Mouse (Mus musculus): ENCODE results near the gene Pde4d. TPM values are rescaled to one million over a fixed set of nuclear protein-coding genes. Genes with fewer than 3 reads are reported as not detected.

Pde4d gene
- polyA plus RNA-seq, 1 experiment: 15.1 TPM

GRCm38 (mm10) chr13:109844828-109845227 is 1395.1 kb downstream of the Pde4d start:
- Histone ChIP-seq H3K36me3 (ENCODE audit: control insufficient read depth, insufficient read depth) (no peaks in the 10 kb centered on the region), H3ac (ENCODE audit: control insufficient read depth, insufficient read length, low read depth) (no peak overlapping the region), H3K79me2 (ENCODE audit: control insufficient read depth, insufficient read depth) (no peaks in the 10 kb centered on the region), H3K79me3 (ENCODE audit: low read depth) (no peaks in the 10 kb centered on the region), H3K27me3 (ENCODE audit: control insufficient read depth, insufficient read depth, insufficient read length) (no peaks in the 10 kb centered on the region), H3K4me3 (ENCODE audit: insufficient read depth, poor library complexity, severe bottlenecking) (no peak overlapping the region)
- TF ChIP-seq CTCF (IDR thresholded peaks at IDR 0.05; ENCODE audit: control insufficient read depth, insufficient read depth, insufficient read length): no peak
- no peak for TF ChIP-seq MYOD1 (IDR thresholded peaks at IDR 0.05; ENCODE audit: control insufficient read depth, insufficient read length, low read depth)
- no peak for TF ChIP-seq CEBPB (IDR thresholded peaks at IDR 0.05; ENCODE audit: low read depth)
- no peak for TF ChIP-seq MAX (IDR thresholded peaks at IDR 0.05)
- no peak for TF ChIP-seq USF1 (IDR thresholded peaks at IDR 0.05; ENCODE audit: low read depth)
- no peak for TF ChIP-seq FOSL1 (IDR thresholded peaks at IDR 0.05; ENCODE audit: insufficient read depth, low read length, poor library complexity, severe bottlenecking)
- no peak for TF ChIP-seq MYOG (IDR thresholded peaks at IDR 0.05; ENCODE audit: control insufficient read depth, extremely low read depth, insufficient read length)

GRCm38 (mm10) chr13:109863826-109864225 is 1414.1 kb downstream of the Pde4d start:
- Histone ChIP-seq H3K4me3 (ENCODE audit: insufficient read depth, poor library complexity, severe bottlenecking) (no peak overlapping the region), H3K79me3 (ENCODE audit: low read depth) (peaks cover 1% of the 10 kb centered on the region), H3K27me3 (ENCODE audit: control insufficient read depth, insufficient read depth, insufficient read length) (no peaks in the 10 kb centered on the region), H3K36me3 (ENCODE audit: control insufficient read depth, insufficient read depth) (no peaks in the 10 kb centered on the region), H3ac (ENCODE audit: control insufficient read depth, insufficient read length, low read depth) (no peak overlapping the region), H3K79me2 (ENCODE audit: control insufficient read depth, insufficient read depth) (no peaks in the 10 kb centered on the region)
- TF ChIP-seq USF1 (IDR thresholded peaks at IDR 0.05; ENCODE audit: low read depth) (no peak), CEBPB (IDR thresholded peaks at IDR 0.05; ENCODE audit: low read depth) (no peak), CTCF (IDR thresholded peaks at IDR 0.05; ENCODE audit: control insufficient read depth, insufficient read depth, insufficient read length) (no peak), MAX (IDR thresholded peaks at IDR 0.05) (no peak), FOSL1 (IDR thresholded peaks at IDR 0.05; ENCODE audit: insufficient read depth, low read length, poor library complexity, severe bottlenecking) (no peak), MYOD1 (IDR thresholded peaks at IDR 0.05; ENCODE audit: control insufficient read depth, insufficient read length, low read depth) (no peak), MYOG (IDR thresholded peaks at IDR 0.05; ENCODE audit: control insufficient read depth, extremely low read depth, insufficient read length) (no peak)

- Histone ChIP-seq H3K79me3 (ENCODE audit: low read depth) (peaks cover 1% of the 10 kb centered on the region), H3ac (ENCODE audit: control insufficient read depth, insufficient read length, low read depth) (no peak overlapping the region), H3K36me3 (ENCODE audit: control insufficient read depth, insufficient read depth) (no peaks in the 10 kb centered on the region), H3K27me3 (ENCODE audit: control insufficient read depth, insufficient read depth, insufficient read length) (no peaks in the 10 kb centered on the region), H3K79me2 (ENCODE audit: control insufficient read depth, insufficient read depth) (no peaks in the 10 kb centered on the region), H3K4me3 (ENCODE audit: insufficient read depth, poor library complexity, severe bottlenecking) (no peak overlapping the region)
- TF ChIP-seq MYOD1 (IDR thresholded peaks at IDR 0.05; ENCODE audit: control insufficient read depth, insufficient read length, low read depth) (no peak), MAX (IDR thresholded peaks at IDR 0.05) (no peak), FOSL1 (IDR thresholded peaks at IDR 0.05; ENCODE audit: insufficient read depth, low read length, poor library complexity, severe bottlenecking) (no peak), CTCF (IDR thresholded peaks at IDR 0.05; ENCODE audit: control insufficient read depth, insufficient read depth, insufficient read length) (no peak), MYOG (IDR thresholded peaks at IDR 0.05; ENCODE audit: control insufficient read depth, extremely low read depth, insufficient read length) (no peak), CEBPB (IDR thresholded peaks at IDR 0.05; ENCODE audit: low read depth) (no peak), USF1 (IDR thresholded peaks at IDR 0.05; ENCODE audit: low read depth) (no peak)
These were observed 1414.6 kb downstream of the Pde4d start for GRCm38 (mm10) chr13:109864311-109864710.

GRCm38 (mm10) chr13:109880392-109880791 is 1430.6 kb downstream of the Pde4d start:
- Histone ChIP-seq H3K4me3 (ENCODE audit: insufficient read depth, poor library complexity, severe bottlenecking) (no peak overlapping the region), H3K79me2 (ENCODE audit: control insufficient read depth, insufficient read depth) (peaks cover 8% of the 10 kb centered on the region), H3K79me3 (ENCODE audit: low read depth) (no peaks in the 10 kb centered on the region), H3K27me3 (ENCODE audit: control insufficient read depth, insufficient read depth, insufficient read length) (no peaks in the 10 kb centered on the region), H3ac (ENCODE audit: control insufficient read depth, insufficient read length, low read depth) (no peak overlapping the region), H3K36me3 (ENCODE audit: control insufficient read depth, insufficient read depth) (no peaks in the 10 kb centered on the region)
- TF ChIP-seq MYOD1 (IDR thresholded peaks at IDR 0.05; ENCODE audit: control insufficient read depth, insufficient read length, low read depth) (no peak), CEBPB (IDR thresholded peaks at IDR 0.05; ENCODE audit: low read depth) (no peak), CTCF (IDR thresholded peaks at IDR 0.05; ENCODE audit: control insufficient read depth, insufficient read depth, insufficient read length) (no peak), FOSL1 (IDR thresholded peaks at IDR 0.05; ENCODE audit: insufficient read depth, low read length, poor library complexity, severe bottlenecking) (no peak)

GRCm38 (mm10) chr13:109881161-109881857 is 1431.6 kb downstream of the Pde4d start:
- H3ac ChIP-seq (ENCODE audit: control insufficient read depth, insufficient read length, low read depth): no peak overlapping the region
- H3K36me3 ChIP-seq (ENCODE audit: control insufficient read depth, insufficient read depth): no peaks in the 10 kb centered on the region
- TF ChIP-seq CTCF (IDR thresholded peaks at IDR 0.05; ENCODE audit: control insufficient read depth, insufficient read depth, insufficient read length) (no peak), USF1 (IDR thresholded peaks at IDR 0.05; ENCODE audit: low read depth) (no peak), MYOG (IDR thresholded peaks at IDR 0.05; ENCODE audit: control insufficient read depth, extremely low read depth, insufficient read length) (no peak), MYOD1 (IDR thresholded peaks at IDR 0.05; ENCODE audit: control insufficient read depth, insufficient read length, low read depth) (no peak), CEBPB (IDR thresholded peaks at IDR 0.05; ENCODE audit: low read depth) (no peak), FOSL1 (IDR thresholded peaks at IDR 0.05; ENCODE audit: insufficient read depth, low read length, poor library complexity, severe bottlenecking) (no peak), MAX (IDR thresholded peaks at IDR 0.05) (no peak)
- H3K4me3 ChIP-seq (ENCODE audit: insufficient read depth, poor library complexity, severe bottlenecking): no peak overlapping the region
- no peaks in the 10 kb centered on the region for H3K27me3 ChIP-seq (ENCODE audit: control insufficient read depth, insufficient read depth, insufficient read length)
- H3K79me3 ChIP-seq (ENCODE audit: low read depth): no peaks in the 10 kb centered on the region
- H3K79me2 ChIP-seq (ENCODE audit: control insufficient read depth, insufficient read depth): peaks cover 8% of the 10 kb centered on the region
